Mouse (Mus musculus): ENCODE data around the gene Gabpb2.

Gabpb2 gene

DNA sequence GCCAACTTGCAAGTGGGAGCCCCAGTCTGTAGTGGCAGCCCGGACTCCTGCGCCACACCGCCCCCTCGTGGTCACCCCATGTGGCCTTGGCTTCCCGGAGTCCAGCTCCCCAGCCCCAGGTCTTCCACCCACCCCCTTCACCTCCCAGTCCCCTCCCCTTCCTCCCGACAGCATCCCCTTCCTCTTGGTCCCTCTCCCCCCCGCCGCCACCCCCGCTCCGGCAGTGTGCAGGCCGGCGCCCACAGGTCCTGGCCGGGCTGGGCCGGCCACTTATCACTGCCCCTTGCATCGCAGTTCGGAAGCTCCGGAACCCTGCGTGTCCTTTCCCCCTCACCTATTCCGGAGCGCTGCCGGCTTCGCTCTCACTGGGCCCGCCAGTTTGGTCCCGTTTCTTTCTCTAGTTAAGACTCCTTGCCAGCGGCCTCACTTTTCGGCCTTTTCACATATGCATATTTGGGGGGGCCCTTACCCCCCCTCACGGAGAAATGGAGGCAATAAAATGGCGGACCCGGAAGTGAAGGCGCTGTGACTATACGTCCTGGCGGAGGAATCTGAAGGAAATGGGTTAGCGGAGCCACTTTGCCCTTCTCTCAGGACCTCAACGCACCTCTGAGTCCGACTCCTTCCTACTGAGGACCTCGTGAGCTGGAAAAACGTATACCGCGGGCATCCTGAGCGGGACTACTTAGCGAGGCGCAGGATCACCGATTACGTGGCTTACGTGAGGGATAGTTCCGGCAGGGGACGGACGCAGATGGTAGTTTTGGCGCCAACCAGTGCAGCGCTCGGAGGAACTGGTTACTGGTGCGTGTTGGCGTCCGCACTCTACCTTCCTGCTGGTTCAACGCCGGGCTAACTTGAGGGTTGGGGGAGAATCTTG, at the start of gene Gabpb2:
TSS of gene Gabpb2 (minus strand) at position 662 of the 880 bp plus-strand sequence.
- peak; percentile 82 to 85 for DNase-seq (ENCODE audit: low spot score in 2 of 2)

DNA sequence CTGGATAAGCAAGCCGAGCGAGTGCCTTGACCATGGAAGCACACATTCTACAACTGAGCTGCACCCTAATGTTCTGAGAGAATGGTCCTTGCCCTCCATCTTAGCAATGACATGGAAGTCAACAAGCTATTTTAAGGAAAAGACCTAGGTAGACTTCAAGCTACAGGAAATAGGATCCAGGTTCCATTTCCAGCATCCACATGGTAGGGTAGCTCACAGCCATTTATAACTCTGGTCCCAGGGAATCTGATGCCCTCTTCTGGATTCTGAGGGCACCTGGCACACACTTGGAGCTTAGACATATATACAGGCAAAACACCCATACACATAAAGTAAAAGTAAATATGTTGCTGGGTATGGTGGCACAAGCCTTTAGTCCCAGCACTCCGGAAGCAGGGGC, 48.3 kb upstream of the Gabpb2 start:
- no peak for DNase-seq (ENCODE audit: low spot score in 2 of 2)

DNA sequence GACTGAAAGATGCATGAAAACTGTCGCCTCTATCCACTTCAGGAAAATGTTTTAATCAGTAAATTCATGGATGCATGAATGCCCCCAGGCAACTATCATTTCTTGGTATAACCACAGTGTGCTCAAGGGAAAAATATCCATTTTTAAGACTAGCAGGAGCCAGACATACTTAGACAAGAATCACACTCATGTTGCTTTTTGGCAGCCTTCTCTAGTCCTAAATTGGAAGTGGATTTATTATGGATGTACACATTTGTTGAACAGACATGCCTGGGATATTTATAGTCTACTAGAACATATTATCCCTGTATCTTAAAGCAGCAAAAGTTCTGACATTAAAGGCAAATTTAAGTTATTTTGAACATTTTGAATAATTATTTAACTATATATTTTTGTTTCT, 47.0 kb upstream of the Gabpb2 start:
- DNase-seq (ENCODE audit: low spot score in 2 of 2): no peak

DNA sequence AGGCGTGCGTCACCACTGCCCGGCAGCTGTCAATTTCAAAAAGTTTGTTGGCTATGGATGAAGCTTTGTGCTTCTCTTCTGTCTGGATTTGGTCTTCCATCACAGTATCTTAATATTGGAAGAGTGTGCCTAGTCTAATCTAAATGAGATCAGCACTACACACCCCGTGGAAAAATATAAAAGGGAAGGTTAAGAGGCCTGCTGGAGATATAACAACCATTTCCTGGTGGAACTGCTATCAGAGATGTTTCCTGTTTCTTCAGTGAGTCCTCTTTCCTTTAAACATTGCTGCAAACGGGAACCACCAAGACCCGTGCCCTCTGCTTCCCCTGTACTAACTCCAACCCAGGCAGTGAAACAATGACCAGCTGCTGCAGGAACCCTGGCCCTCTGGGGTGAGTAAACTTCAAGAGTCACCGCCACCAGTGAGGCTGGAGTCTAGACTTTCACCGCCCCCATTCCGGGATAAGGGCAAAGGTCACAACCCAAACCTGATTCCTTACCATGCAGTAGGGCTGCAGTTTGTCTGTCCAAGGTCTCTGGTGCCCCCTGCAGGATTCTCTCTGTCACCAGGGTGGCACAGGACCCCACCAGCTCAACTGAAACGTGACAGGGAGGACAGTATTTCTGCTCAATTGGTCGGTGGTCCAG, 45.5 kb upstream of the Gabpb2 start:
- DNase-seq (ENCODE audit: low spot score in 2 of 2): peak; percentile 51 to 55

DNA sequence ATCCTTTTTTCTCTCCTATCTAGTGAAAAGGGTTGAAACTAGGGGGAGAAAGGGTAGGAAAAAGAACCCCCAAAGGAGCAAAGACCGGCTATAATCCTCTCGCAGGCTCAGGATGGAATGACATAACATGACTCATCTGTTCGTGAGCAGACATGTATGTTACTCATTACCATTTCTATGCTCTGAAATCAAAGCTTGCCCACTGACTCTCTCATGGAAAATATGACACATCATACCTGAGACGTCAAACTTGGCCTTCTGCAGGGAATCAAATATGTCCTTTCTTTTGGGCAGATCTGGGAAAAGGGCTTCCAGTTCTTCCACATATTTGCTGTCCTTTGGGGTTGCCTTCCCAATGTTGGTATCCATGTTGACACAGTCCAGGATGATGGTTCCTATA, 44.3 kb upstream of the Gabpb2 start:
- DNase-seq (ENCODE audit: low spot score in 2 of 2): no peak

DNA sequence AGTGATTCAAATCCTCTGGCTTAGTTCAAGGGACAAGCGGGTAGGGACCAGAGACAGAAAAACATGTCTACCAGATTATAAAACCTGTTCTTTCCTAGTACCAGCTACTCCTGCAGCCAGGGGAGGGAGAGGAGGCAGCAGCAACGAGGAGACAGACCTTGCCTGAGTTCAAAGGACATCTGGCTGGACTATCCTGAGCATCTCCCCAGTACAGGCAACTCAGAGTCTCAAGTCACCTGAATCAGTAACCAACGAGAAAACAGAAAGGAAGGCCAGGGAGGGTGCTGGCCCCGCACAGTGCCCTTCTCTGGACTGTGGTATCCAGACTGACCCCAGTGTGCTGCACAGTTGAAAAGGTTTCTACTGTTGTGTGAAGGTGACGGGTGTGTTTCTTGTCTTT, 39.2 kb upstream of the Gabpb2 start:
- DNase-seq (ENCODE audit: low spot score in 2 of 2): no peak

DNA sequence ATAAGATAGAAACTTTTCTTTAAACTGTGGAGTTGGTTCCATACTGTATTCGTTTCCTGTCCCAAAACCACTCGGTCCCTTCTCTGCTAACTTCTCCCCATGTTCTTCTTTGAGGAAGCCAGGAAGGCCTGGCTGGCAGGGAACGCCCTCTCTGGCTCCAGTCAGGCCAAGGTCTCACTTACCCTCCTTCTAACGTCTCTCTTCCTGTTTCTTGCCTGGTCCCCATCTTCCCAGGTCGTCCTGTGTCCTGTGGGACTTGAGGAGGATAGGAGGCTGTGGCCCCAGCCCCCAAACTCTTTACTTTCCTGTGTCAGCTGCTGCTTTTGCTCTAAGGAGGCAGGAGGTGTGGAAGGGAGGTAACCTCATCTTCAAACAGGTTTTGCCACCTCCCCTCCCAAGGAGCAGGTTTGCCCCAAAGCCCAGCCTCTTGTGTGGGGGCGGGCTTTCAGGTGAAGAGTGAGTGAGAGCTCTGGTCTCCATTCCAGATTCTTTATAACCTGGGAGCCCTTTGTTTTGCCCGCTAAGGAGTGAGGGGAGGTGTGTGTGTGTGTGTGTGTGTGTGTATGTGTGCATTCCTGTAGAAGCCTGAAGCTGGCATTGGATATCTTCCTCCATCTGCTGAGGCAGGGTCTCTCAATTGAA, 33.2 kb upstream of the Gabpb2 start, which contains the start of gene Bnipl:
TSS of gene Bnipl (minus strand) at position 411 of the 642 bp plus-strand sequence.
- DNase-seq (ENCODE audit: low spot score in 2 of 2): no peak

DNA sequence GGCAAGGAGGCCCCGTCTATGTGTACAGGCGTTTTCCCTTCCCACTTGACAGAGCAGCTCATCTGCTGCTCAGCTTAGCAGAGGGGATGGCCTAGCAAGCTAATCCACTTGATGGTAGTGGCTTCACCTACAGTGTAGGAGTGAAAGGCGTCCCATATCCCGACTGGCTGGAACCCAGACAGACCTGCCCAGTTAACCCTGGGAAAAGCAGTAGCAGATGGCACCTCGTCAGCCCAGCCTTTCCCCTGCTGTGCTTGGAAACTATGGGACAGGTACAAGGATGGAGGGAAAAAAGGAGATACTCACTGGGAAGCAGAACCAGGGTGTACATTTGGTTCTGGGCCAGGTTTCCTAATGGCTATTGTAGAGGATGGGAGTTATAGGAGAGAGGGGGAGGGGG, 32.6 kb upstream of the Gabpb2 start:
- no peak for DNase-seq (ENCODE audit: low spot score in 2 of 2)

DNA sequence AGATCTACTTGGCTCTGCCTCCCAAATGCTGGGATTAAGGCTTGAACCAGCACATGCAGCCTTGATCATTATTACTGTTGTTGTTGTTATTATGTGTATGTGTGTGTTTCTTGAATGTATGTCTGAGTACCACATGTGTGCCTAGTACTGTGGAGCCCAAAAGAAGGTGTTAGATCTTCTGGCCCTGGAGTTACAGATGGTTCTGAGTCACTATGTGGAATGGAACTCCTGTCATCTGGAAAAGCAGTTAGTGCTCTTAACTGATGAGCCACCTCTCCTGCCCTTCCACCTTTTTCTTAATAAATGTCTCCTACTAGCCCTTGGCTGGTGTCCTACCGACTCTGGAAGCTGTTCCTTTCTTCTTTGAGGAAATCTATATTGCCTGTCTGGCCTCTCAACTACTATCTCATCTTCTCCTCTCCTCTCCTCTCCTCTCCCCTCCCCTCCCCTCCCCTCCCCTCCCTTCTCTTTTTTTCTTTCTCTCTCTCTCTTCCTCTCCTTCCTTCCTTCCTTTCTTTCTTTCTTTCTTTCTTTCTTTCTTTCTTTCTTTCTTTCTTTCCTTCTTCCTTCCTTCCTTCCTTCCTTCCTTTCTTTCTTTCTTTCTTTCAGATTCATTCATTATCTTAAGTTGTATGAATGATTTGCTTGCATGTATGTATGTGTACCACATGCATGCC, 30.1 kb upstream of the Gabpb2 start:
- DNase-seq (ENCODE audit: low spot score in 2 of 2): no peak

DNA sequence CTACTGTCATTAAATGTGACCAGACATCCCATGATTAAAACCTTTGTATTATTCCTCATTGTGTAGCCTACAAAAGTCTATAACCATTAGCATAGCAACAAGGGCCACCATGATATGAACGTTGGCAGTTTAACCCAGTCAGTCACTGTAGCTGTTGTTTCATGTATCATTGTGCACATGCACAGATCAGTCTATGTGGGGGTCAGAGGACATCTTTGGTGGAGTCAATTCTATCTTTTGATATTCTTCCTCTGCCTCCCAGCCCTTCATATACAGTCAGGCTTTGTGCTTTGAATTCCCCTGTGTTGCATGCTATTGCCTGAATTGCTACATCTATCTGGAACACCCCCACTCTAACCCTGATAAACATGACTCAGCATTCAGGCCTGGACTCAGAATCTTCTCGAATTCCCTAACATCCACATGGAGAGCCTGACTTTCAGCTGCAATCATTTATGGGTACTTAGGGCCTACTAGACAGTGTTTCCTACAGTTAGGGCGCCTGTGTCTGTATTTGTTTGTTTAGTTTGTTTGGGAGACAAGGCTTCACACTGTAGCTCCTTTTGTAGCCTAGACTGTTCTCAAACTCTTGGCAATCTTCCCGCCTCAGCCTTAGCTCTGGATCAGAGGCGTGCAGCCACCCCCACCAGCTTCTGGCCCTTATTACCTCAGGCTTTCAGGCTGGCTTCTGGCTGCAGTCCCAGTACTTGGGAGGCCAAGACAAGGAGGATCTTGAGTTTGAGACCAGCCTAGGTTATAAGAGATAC, 28.9 kb upstream of the Gabpb2 start:
- DNase-seq (ENCODE audit: low spot score in 2 of 2): no peak

DNA sequence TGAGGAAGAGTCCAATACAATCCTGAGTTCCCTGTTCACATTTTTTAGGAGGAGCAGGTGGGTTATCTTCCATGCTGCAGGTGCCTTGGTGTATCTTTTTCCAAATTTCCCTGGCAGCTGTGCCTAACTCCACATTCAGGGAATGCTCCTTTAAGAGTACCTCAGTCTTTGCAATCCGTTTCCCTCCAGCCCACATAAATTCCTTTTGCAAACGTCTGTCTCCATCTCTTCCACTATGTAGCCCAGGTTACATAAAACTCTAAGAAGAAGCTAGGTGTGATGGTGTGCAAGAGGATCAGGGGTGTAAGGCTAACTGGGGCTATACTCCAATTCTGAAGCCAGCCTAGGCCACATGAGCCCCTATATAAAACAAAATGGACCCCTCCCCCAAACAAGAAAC, 25.4 kb upstream of the Gabpb2 start:
- no peak for DNase-seq (ENCODE audit: low spot score in 2 of 2)

DNA sequence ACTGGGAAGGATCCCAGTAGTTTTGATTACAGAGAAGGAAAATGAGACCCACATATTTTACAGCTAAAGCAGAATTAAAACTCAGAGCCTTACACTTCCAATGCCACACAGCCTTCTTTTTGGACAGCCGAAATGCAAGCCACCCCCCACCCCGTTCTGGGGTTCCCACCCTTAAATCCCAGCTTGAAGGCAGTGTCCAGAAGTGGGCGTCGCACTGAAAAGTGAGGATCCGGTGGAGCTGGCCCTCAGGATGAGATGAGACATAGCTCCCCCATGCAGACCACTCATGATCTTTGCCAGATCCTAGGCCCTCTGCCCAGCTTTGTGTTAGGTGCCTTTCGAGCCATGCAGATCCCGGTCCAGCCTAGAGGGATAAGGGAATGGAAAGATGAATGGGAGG, 23.8 kb upstream of the Gabpb2 start, which contains the start of gene Gm128:
TSS of gene Gm128 (minus strand) at position 101 of the 400 bp plus-strand sequence.
- no peak for DNase-seq (ENCODE audit: low spot score in 2 of 2)

DNA sequence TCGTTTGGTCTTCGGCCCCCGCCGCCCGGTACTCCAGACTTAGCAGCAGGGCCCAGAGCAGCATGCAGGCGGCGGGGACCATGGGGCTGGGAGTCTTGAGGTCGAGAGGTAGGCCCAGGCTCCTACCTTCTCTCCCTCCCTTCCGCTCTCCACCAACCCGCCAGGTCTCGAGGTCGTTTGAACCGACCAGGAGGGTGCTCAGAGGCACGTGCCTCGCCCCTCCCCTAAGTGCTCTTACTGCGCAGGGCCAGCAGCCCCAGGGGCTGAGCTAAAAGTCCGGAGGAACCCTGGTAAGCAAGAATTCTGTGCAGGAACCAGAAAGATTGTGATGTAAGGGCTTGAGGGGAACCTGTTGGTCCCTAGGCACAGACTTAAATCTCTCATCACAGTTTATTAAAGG, 23.2 kb upstream of the Gabpb2 start:
- no peak for DNase-seq (ENCODE audit: low spot score in 2 of 2)

DNA sequence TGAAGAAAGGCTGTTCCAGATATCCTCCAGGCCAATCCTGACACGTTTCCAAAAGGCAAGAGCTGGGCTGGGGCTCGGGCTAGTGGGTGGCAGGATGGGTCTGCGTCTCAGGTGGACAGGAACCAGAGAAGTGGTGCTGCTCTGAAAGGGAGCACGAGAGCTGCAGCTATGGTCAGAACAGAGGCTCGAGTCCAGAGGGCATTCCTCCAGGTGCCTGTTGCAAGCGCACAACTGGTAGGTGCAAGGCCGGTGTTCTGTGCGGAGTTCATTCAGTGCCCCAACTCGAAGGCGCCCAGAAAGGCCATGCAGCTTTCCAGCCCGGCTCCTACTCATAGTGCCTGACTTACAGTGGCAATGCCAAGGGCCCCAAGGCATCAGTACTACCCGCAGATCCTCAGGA, 22.3 kb upstream of the Gabpb2 start:
- DNase-seq (ENCODE audit: low spot score in 2 of 2): no peak

DNA sequence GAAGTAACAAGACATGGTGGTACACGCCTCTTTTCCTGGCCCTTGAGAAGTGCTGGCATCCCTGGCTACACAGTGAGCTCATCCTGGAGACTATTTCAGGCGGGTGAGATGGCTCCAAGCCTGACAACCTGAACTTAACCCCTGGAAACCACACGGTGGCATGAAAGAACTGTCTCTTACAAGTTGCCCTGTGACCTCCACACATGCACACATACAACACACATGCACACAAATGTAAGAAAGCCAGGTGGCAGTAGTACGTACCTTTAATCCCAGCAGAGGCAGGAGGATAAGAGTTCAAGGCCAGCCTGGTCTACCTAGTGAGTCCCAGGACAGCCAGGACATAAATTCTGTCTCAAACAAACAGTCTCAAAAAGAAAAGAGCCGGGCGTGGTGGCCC, 21.3 kb upstream of the Gabpb2 start:
- no peak for DNase-seq (ENCODE audit: low spot score in 2 of 2)

DNA sequence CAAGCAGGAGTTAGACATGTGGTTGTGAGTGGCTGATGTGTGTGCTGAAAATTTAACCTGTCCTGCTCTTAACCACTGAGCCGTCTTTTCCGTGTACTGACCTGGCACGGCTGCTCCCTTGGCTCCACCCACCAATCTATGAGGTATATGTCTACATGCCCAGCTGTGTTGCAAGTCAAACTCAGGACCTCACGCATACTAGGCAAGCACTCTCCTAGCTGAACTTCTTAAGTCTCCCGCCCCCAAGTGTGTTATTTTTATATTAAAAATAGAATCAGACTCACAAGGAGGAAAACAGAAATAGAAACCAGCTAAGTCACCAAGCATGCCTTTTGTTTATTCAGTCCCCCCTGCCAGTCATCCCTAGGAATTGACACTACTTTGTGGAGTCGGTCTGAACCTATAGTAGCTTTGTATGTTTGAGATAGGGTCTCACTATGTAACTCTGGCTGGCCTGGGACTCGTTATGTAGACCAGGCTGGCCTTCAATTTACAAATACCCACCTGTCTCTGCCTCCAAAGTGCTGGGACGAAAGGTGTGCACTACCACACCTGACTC, 19.9 kb upstream of the Gabpb2 start:
- DNase-seq (ENCODE audit: low spot score in 2 of 2): no peak

DNA sequence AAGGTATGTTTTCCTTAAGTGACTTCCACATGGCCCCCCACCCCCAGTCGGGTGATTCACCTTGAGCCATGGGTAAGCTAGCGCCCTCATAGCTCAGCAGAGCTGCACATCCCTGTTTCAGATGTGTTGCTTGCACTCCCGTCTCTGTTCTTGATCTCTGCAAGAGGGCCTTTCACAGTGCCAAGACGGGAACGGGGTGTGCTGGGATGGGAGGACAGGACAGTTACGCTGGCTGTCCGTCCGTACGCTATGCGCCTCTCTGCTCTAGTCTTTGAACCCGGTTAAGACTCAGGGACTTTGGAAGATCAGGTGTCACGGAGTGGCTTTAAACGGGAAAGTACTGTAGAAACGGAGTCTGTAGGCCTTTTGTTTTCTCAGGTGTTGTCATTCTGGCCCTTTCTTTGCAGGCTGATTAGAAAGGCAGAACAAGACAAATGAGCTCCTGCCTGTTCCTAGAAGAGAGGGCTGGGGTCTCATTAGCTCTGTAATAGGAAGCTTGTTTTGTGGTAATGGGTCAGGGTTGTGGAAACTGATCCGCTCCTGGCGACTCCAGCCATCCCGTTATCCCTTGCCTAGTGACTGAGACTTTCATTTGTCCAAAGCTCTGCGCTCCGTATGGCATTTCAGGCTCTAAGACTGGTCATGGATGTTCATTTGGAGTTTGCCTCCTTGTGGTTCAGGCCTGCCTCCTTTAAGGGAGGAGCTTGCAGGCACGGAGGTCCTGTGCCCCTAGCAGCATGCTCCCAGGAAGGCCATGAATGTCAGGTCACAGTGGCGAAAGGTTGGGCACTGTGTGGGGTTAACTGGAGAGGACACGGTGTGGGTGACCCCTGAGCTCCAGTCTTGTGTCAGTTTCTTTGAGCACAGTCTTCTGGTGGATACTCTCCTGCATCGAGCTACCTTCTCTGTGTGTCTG, 17.9 kb upstream of the Gabpb2 start:
- no peak for DNase-seq (ENCODE audit: low spot score in 2 of 2)

DNA sequence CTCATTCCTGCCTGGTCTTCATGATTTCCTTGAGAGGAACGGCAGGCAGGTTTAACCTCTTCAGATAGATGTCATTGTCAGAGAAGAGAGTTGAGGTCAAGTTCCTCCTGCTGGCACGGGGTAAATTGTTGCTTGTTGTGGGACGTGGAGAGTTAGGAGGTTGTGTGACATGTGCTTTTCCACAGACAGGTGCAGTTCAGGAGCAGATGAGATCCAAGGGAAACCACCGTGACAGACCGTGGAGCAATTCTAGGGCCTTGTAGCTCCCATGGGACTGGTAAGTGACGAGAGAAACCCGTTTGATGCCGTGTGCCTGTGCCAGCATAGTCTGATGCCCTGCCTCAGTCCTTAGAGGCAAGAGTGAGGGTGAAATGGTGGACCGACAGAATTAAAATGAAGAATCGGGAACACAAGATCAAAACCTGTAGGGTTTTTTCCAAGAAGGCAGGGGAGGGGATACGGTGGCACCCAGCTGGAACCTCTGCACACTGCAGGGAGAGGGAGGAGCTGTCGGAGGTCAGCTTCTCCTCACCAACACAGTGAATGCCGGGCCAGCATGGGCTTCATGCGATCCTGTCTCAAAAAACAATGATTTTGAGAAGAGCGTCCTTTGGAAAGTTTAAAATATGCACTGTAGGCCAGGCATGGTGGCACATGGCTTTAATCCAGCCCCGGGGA, 15.7 kb upstream of the Gabpb2 start:
- no peak for DNase-seq (ENCODE audit: low spot score in 2 of 2)

DNA sequence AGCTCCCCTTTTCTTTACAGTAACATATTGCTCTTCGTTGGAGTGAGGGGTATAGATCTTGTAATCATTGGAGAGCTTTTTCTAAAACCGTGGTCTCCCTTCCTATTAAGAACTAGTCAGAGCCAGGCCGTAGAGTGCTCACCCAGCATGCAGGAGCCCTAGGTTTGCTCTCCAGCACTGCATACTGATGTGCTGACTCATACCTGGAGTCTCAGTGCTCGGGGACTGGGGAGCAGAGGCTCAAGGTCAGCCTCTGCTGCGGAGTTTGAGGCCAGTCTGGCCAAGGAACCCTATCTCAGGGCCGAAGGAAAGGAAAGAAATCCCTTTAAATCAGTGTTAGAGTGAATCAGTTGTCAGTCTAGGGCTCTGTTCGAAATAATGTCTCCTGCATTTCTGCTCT, 15.1 kb upstream of the Gabpb2 start:
- DNase-seq (ENCODE audit: low spot score in 2 of 2): no peak

Measured in frontal cortex, postnatal 14 days (tissue).